ENCODE assay signal across 8 mouse cellular contexts in genomic region chr2:91961901-91962761, GRCm38 (mm10). TPM values are rescaled to one million over a fixed set of nuclear protein-coding genes. Genes with fewer than 3 reads are reported as not detected.
DNase-seq lines count a peak whose midpoint lies in the region; ATAC-seq lines count a peak whose summit lies in the region.

No protein-coding gene starts in this region.

- WGBS in neural tube, embryonic 11.5 days = 62% methylated on average over 4 of the region's 4 CpGs
- 65% methylated on average over 4 of the region's 4 CpGs for WGBS in forebrain, embryonic 12.5 days
- WGBS in neural tube, embryonic 14.5 days = 65% methylated on average over 4 of the region's 4 CpGs

- H3K4me3 ChIP-seq in neural tube, embryonic 11.5 days (ENCODE audit: low read depth, low read length) = peak overlapping the region; percentile 83
- H3K4me3 ChIP-seq in forebrain, embryonic 12.5 days (replicated peaks) = peak overlapping the region; percentile 87
- peak overlapping the region; percentile 79 for H3K4me3 ChIP-seq in neural tube, embryonic 14.5 days (ENCODE audit: low read depth, low read length)

- H3K9ac ChIP-seq in neural tube, embryonic 11.5 days (ENCODE audit: low read length) = peak overlapping the region; percentile 85
- peak overlapping the region; percentile 92 for H3K9ac ChIP-seq in forebrain, embryonic 12.5 days
- H3K9ac ChIP-seq in neural tube, embryonic 14.5 days (replicated peaks; ENCODE audit: low read depth, low read length) = no peak overlapping the region; the same call in 1 of the 2 replicates

- no peak overlapping the region for H3K27ac ChIP-seq in neural tube, embryonic 11.5 days (ENCODE audit: low read depth, low read length)
- no peak overlapping the region for H3K27ac ChIP-seq in forebrain, embryonic 12.5 days
- no peak overlapping the region for H3K27ac ChIP-seq in neural tube, embryonic 14.5 days (ENCODE audit: low read depth, low read length)

- no peaks in the 10 kb centered on the region for H3K9me3 ChIP-seq in neural tube, embryonic 11.5 days (ENCODE audit: control insufficient read depth, low read length)
- H3K9me3 ChIP-seq in forebrain, embryonic 12.5 days = no peaks in the 10 kb centered on the region
- H3K9me3 ChIP-seq in neural tube, embryonic 14.5 days (ENCODE audit: control insufficient read depth, low read length) = no peaks in the 10 kb centered on the region

- no peaks in the 10 kb centered on the region for H3K36me3 ChIP-seq in neural tube, embryonic 11.5 days (ENCODE audit: control insufficient read depth, insufficient read depth, low read length)
- H3K36me3 ChIP-seq in forebrain, embryonic 12.5 days (replicated peaks) = no peaks in the 10 kb centered on the region
- H3K36me3 ChIP-seq in neural tube, embryonic 14.5 days (ENCODE audit: control insufficient read depth, insufficient read depth, low read length) = no peaks in the 10 kb centered on the region

- H3K4me1 ChIP-seq in neural tube, embryonic 11.5 days (ENCODE audit: control insufficient read depth, insufficient read depth, low read length) = peaks cover 17% of the 10 kb centered on the region
- peaks cover 34% of the 10 kb centered on the region for H3K4me1 ChIP-seq in forebrain, embryonic 12.5 days
- peaks cover 26% of the 10 kb centered on the region for H3K4me1 ChIP-seq in neural tube, embryonic 14.5 days (ENCODE audit: control insufficient read depth, insufficient read depth, low read length)

- no peaks in the 10 kb centered on the region for H3K27me3 ChIP-seq in neural tube, embryonic 11.5 days (ENCODE audit: control insufficient read depth, insufficient read depth, low read length)
- H3K27me3 ChIP-seq in forebrain, embryonic 12.5 days = peaks cover 21% of the 10 kb centered on the region
- H3K27me3 ChIP-seq in neural tube, embryonic 14.5 days (ENCODE audit: control insufficient read depth, insufficient read depth, low read length) = no peaks in the 10 kb centered on the region

- no peak for ATAC-seq in neural tube, embryonic 11.5 days (ENCODE audit: insufficient read depth, low FRiP score, low TSS enrichment)
- ATAC-seq in forebrain, embryonic 12.5 days (ENCODE audit: low FRiP score) = no peak
- no peak for ATAC-seq in neural tube, embryonic 14.5 days (ENCODE audit: low read depth)
- ATAC-seq in granulocyte monocyte progenitor cell, adult 5-6 weeks (replicated peaks; ENCODE audit: poor library complexity, severe bottlenecking) = no peak

- H3K4me2 ChIP-seq in neural tube, embryonic 11.5 days (ENCODE audit: low read depth) = peak overlapping the region; percentile 68
- H3K4me2 ChIP-seq in forebrain, embryonic 12.5 days = peak overlapping the region; percentile 90
- H3K4me2 ChIP-seq in neural tube, embryonic 14.5 days (ENCODE audit: low read depth, low read length) = peak overlapping the region; percentile 89

- no peak for DNase-seq in neural tube, embryonic 11.5 days (ENCODE audit: low spot score)
- no peak for DNase-seq in neural tube, embryonic 10.5 days (ENCODE audit: extremely low spot score, low spot score)
- peak; percentile 43 for DNase-seq in kidney, postnatal 10 days
- no peak for DNase-seq in MN1 (ENCODE audit: low spot score)
- no peak for DNase-seq in adrenal gland, postnatal 25 days

RNA-seq across cellular contexts. Expression of gene Dgkz, which starts 13.5 kb away (rescaled TPM):
- 34.6 and 37.7 TPM in 2 replicates for polyA plus RNA-seq in neural tube, embryonic 11.5 days (2014; fragmentation: Nextera tagmentation; extraction: Ambion mirVana)
- 24.4 and 28.5 TPM in 2 replicates for polyA plus RNA-seq in forebrain, embryonic 12.5 days (2016; fragmentation: Nextera tagmentation; extraction: Ambion mirVana)
- 36.7 and 51.1 TPM in 2 replicates for polyA plus RNA-seq in neural tube, embryonic 14.5 days (2014; fragmentation: Nextera tagmentation; extraction: Ambion mirVana)
- 115 and 135 TPM in 2 replicates for total RNA-seq in granulocyte monocyte progenitor cell, adult 5-6 weeks (2014; fragmentation: Nextera tagmentation)
- total RNA-seq in granulocyte monocyte progenitor cell, adult 5-6 weeks (2017) = 75.7 and 89.4 TPM in 2 replicates
- total RNA-seq in adrenal gland, postnatal 25 days (2021) = 42.2 and 61.5 TPM in 2 replicates

RNA-seq across cellular contexts. Expression of gene Gm9821, which starts 16.6 kb away (rescaled TPM):
- polyA plus RNA-seq in neural tube, embryonic 11.5 days (2014; fragmentation: Nextera tagmentation; extraction: Ambion mirVana) = 0.37 and 0.58 TPM in 2 replicates
- polyA plus RNA-seq in forebrain, embryonic 12.5 days (2016; fragmentation: Nextera tagmentation; extraction: Ambion mirVana) = 0.46 and 0.52 TPM in 2 replicates
- polyA plus RNA-seq in neural tube, embryonic 14.5 days (2014; fragmentation: Nextera tagmentation; extraction: Ambion mirVana) = 0.33 TPM in 2 replicates
- total RNA-seq in granulocyte monocyte progenitor cell, adult 5-6 weeks (2014; fragmentation: Nextera tagmentation) = not detected in 2 replicates
- 0.21 TPM in 1 of 2 replicates, not detected in the other for total RNA-seq in granulocyte monocyte progenitor cell, adult 5-6 weeks (2017)
- total RNA-seq in adrenal gland, postnatal 25 days (2021) = not detected in 2 replicates

RNA-seq across cellular contexts. Expression of gene Mdk, which starts 30.0 kb away (rescaled TPM):
- polyA plus RNA-seq in neural tube, embryonic 11.5 days (2014; fragmentation: Nextera tagmentation; extraction: Ambion mirVana) = 1,127 and 1,214 TPM in 2 replicates
- 834 and 889 TPM in 2 replicates for polyA plus RNA-seq in forebrain, embryonic 12.5 days (2016; fragmentation: Nextera tagmentation; extraction: Ambion mirVana)
- 93.6 and 155 TPM in 2 replicates for polyA plus RNA-seq in neural tube, embryonic 14.5 days (2014; fragmentation: Nextera tagmentation; extraction: Ambion mirVana)
- 1.3 and 4.1 TPM in 2 replicates for total RNA-seq in granulocyte monocyte progenitor cell, adult 5-6 weeks (2014; fragmentation: Nextera tagmentation)
- not detected in 2 replicates for total RNA-seq in granulocyte monocyte progenitor cell, adult 5-6 weeks (2017)
- total RNA-seq in adrenal gland, postnatal 25 days (2021) = 3.5 and 5.8 TPM in 2 replicates

RNA-seq across cellular contexts. Expression of gene Chrm4, which starts 35.1 kb away (rescaled TPM):
- 0.45 and 0.53 TPM in 2 replicates for polyA plus RNA-seq in neural tube, embryonic 11.5 days (2014; fragmentation: Nextera tagmentation; extraction: Ambion mirVana)
- polyA plus RNA-seq in forebrain, embryonic 12.5 days (2016; fragmentation: Nextera tagmentation; extraction: Ambion mirVana) = 0.31 and 0.72 TPM in 2 replicates
- 1.1 and 1.4 TPM in 2 replicates for polyA plus RNA-seq in neural tube, embryonic 14.5 days (2014; fragmentation: Nextera tagmentation; extraction: Ambion mirVana)
- not detected in 2 replicates for total RNA-seq in granulocyte monocyte progenitor cell, adult 5-6 weeks (2014; fragmentation: Nextera tagmentation)
- 0.26 TPM in 1 of 2 replicates, not detected in the other for total RNA-seq in granulocyte monocyte progenitor cell, adult 5-6 weeks (2017)
- 0.94 and 1.7 TPM in 2 replicates for total RNA-seq in adrenal gland, postnatal 25 days (2021)
